Mouse (Mus musculus) layer of hippocampus, postnatal 10 days (tissue): ENCODE measurements around the gene Olfr1314. TPM values are rescaled to one million over a fixed set of nuclear protein-coding genes. Genes with fewer than 3 reads are reported as not detected.

Experiments
- DNase-seq, 2 experiments: peaks; one replicate each; pipeline ENCODE4 v3.0.0; 2021; ENCODE audit warnings: low spot score in 2 of 2
- long read RNA-seq: library from polyadenylated mRNA; stranded (forward); transcript quantifications from one replicate; pipeline ENCODE4 v2.0.0, GENCODE M21; 2023
- total RNA-seq, 2 experiments: library from RNA; stranded (reverse); gene quantifications; 2 replicates each; pipeline ENCODE4 v1.2.3; 2021

Olfr1314 gene
- not detected for total RNA-seq
- long read RNA-seq, result 0 reads

DNA sequence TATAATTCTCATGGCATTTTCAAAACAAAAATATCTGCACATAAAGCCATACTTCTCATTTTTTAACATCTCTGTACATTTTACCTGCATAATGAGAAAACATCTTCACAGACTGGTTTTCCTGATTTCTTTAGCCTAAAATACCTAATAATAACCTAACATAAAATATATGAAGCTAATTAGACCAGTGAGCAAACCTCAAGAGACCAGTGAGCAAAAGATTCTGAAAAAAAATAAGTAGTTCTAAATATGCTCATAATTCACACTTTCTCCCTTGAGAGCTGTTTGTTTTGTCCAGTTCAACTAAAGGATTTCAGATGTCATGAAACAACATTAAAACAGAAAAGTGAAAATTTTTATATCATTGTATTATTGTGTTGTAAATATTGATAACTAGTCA lies at the start of gene Olfr1314:
TSS of gene Olfr1314 (minus strand) at position 101 of the 400 bp plus-strand sequence.
- DNase-seq, result no peak

DNA sequence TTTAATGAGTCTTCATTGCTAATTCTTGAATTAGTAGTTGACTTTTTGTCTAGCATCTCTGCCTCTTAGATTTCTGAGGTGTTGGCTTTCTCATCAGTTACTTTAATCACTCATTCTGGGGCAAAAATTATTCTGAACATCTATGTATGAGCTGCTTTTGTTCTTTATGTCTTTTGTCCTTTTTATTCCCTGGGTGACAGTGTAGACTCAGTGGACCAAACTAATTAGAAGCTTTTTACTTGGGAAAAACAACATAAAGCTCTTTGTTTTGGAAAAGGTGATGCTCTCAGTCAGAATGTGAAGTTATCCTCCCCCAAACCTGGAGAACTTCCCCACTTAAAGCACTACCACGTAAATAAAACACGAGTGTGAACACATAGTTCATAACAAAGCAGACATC lies 43.4 kb upstream of the Olfr1314 start, which contains the start of gene Olfr1317:
TSS of gene Olfr1317 (plus strand) at position 301 of the 400 bp plus-strand sequence.
- no peak for DNase-seq

DNA sequence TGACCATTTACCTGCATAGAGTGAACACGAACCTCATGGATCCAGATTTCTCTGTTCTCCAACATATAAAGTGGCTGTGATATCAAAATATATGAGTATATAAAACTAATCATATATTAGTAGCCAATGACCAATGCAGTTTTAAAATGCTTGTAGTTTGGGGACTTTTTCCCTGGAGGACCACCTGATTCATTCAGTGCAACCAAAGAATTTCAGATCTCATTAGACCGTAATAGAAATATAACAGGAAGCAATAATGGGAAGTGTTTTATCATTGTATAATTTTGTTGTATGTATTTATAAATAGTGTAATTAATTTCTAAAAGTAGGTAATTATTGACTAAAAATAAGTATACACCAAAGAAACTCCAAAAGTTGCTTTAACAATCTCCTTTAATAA lies 38.3 kb upstream of the Olfr1314 start, which contains the start of gene Olfr1316:
TSS of gene Olfr1316 (minus strand) at position 101 of the 400 bp plus-strand sequence.
- DNase-seq, result no peak

DNA sequence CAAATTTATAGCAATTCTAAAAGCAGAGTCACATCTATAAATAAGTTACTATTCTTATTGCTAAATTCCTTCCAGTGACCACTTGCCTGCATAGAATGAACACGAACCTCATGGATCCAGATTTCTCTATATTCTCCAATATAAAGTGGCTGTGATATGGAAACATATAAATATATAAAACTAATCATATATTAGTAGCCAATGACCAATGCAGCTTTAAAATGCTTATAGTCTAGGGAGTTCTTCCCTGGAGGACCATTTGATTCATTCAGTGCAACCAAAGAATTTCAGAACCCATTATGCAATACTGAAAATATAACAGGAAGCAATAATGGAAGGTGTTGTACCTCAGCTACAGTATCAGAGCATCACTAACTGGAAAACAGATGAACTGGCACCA lies 18.8 kb upstream of the Olfr1314 start, which contains the start of gene Olfr1315-ps1:
TSS of gene Olfr1315-ps1 (minus strand) at position 101 of the 400 bp plus-strand sequence.
- DNase-seq, result no peak

DNA sequence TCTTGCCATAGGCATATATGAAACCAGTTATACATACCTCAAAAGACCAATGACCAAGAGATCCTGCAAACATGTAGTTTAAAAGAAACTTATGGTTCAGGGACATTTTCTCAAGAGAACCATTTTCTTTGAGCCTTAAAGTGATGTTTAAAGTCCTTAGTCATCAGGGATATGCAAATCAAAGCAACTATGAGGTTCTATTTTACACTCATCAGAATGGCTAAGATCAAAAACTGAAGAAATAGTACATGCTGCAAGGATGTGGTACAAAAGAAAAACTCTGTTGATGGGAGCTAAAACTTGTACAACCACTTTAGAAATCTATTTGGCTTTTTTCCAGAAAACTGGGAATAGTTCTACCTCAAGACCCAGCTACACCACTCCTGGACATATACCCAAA lies 18.8 kb downstream of the Olfr1314 start, which contains the start of gene Olfr1313:
TSS of gene Olfr1313 (minus strand) at position 101 of the 400 bp plus-strand sequence.
- no peak for DNase-seq

DNA sequence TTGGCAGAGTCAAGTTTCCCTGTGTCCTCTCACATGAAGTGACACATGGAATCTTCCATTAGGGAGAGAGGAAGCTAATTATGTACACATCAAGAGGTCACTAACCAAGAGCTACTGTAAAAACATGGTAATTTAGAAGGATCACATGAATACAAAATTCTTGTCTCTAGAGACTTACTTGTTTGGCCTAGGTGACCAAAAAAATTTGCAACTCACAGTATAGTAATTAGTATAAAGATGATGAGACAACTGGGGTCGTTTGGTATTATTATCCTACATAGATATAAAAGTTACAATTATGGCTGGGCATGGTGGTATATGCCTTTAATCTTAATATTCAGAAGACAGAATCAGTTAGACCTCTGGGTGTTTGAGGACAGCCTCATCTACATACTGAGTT lies 46.4 kb downstream of the Olfr1314 start, which contains the start of gene Olfr1312:
TSS of gene Olfr1312 (minus strand) at position 101 of the 400 bp plus-strand sequence.
- no peak for DNase-seq

Other genes with a start within 250 kb of the Olfr1314 start
- not detected for gene Olfr1305, start 219.6 kb downstream of the Olfr1314 start, total RNA-seq
- gene Olfr1306, start 180.5 kb downstream of the Olfr1314 start, total RNA-seq, result not detected
- gene Olfr1307, start 147.3 kb downstream of the Olfr1314 start, total RNA-seq, result under 1 TPM; 0.02 to 0.04 TPM
- not detected for gene Olfr1308, start 131.8 kb downstream of the Olfr1314 start, total RNA-seq
- gene Olfr1309, start 106.5 kb downstream of the Olfr1314 start, total RNA-seq, result not detected
- gene Olfr1310, start 84.1 kb downstream of the Olfr1314 start, total RNA-seq, result not detected
- gene Olfr1311, start 72.4 kb downstream of the Olfr1314 start, total RNA-seq, result not detected
- gene Olfr1312, start 46.5 kb downstream of the Olfr1314 start, total RNA-seq, result not detected
- not detected for gene Olfr1313, start 18.9 kb downstream of the Olfr1314 start, total RNA-seq
- gene Olfr1315-ps1, start 18.7 kb upstream of the Olfr1314 start, total RNA-seq, result not detected
- gene Olfr1316, start 38.2 kb upstream of the Olfr1314 start, total RNA-seq, result not detected
- gene Olfr1317, start 43.5 kb upstream of the Olfr1314 start, total RNA-seq, result not detected
- gene Olfr1318, start 57.4 kb upstream of the Olfr1314 start, total RNA-seq, result not detected
- gene Lpcat4, start 142.7 kb upstream of the Olfr1314 start, total RNA-seq, result 10 to 100 TPM; 59.7 to 62.4 TPM
- not detected for gene Nutm1, start 162.5 kb upstream of the Olfr1314 start, total RNA-seq
- gene Nop10, start 165.1 kb upstream of the Olfr1314 start, total RNA-seq, result 10 to 100 TPM; 61.9 to 80.6 TPM
- 10 to 100 TPM; 81.2 to 83.7 TPM for gene Slc12a6, start 169.0 kb upstream of the Olfr1314 start, total RNA-seq
- 1 to 10 TPM; 1.0 to 1.3 TPM for gene Gm21985, start 169.5 kb upstream of the Olfr1314 start, total RNA-seq